Mouse (Mus musculus) erythroblast, adult 5-6 weeks (primary cell): ENCODE data around the gene Aldh4a1. TPM values are rescaled to one million over a fixed set of nuclear protein-coding genes. Genes with fewer than 3 reads are reported as not detected.

ENCODE experiments used
- ATAC-seq: replicated peaks from 2 replicates; pipeline ENCODE4 v1.8.0; 2016; ENCODE audit warnings: moderate number of reproducible peaks, mild to moderate bottlenecking, moderate TSS enrichment, inconsistent platforms; ENCODE audit not compliant: poor library complexity, low FRiP score, severe bottlenecking
- total RNA-seq, 2 experiments: library from RNA; stranded (forward) in 1 of 2; stranded (reverse) in 1 of 2; fragments of 150-400 nt in 1 of 2; fragments of 200-764, 138-1000 nt in 1 of 2; gene quantifications; 2 replicates each; pipeline versions ENCODE4 v1.2.3 to v1.2.4; 2015 to 2017; ENCODE audit warnings: low replicate concordance in 2 of 2

The Aldh4a1 gene
- total RNA-seq (2015; ENCODE audit: low replicate concordance), result 1.3 TPM in 2 replicates
- total RNA-seq (2017; ENCODE audit: low replicate concordance), result 2.0 and 3.8 TPM in 2 replicates

DNA sequence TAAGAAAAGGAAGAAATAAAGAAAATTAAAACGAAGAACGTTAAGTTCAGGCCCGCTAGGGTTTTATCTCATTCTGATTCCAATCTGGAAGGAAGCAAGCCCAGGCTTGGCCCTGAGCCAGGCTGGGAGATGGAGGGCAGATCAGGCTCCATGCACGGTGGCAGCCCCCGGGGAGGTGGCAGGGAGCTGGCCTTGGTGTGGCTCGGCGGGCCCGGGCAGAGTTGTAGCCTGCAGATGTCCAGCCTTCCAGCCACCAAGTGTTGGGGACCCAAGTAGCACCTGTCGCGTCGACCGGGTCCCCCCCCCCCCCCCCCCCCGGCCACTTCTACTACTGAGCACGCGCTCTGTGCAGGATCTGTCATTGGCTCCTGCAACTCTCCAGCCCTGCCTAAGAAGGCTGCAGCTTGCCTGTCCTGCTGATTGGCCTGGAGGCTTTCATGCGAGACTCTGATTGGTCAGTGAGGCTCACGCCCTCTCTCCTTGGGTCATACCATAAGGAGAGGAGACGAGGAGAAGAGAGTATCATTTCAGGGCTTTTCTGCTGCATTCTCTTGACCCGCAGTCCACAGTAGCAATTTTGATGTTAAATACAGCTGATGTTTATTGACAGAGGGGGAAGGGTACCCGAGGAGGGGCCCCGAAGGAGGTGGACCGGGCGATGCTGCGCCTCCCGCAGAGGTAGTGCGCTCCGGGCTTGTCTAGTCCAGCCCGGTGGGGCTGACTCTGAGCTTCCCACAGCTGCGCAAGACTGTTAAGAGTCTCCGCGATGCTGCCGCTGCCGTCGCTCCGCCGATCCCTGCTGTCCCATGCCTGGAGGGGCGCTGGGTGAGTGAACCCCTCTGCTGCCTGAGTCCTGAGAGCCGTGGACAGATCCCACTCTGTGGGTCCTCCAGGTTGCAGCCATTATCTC, at the start of gene Aldh4a1:
Aldh4a1 (plus strand) TSS at position 494 of the 910 bp plus-strand sequence.
- peak; percentile 99 for ATAC-seq

DNA sequence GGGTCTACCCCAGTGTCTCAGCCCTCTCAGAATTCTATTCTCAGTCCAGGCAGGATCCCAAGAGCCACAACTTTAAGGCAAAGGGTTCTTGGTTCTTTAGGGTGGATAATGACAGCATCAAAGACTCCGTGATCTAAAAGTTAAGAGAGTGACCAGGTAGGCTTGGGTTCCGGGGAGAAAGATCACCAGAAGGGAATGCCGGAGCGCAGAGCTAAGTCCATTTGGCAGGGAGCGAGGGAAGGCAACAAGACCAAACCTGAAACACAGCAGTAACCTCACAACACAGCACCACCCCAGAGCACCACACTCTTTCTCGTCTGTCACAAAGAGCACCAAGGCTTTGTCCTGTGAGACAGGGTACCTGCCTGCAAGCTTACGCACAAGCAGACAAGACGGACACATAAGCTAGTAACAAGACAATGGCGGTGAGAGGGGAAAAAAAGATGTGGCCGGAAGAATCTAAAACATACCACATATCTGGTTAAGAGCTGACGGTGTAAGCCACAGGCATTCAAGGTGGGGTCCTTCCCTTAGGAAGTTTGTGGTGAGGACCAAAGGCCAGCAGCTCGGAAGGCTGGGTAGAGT, 49.6 kb upstream of the Aldh4a1 start:
- ATAC-seq, result no peak

DNA sequence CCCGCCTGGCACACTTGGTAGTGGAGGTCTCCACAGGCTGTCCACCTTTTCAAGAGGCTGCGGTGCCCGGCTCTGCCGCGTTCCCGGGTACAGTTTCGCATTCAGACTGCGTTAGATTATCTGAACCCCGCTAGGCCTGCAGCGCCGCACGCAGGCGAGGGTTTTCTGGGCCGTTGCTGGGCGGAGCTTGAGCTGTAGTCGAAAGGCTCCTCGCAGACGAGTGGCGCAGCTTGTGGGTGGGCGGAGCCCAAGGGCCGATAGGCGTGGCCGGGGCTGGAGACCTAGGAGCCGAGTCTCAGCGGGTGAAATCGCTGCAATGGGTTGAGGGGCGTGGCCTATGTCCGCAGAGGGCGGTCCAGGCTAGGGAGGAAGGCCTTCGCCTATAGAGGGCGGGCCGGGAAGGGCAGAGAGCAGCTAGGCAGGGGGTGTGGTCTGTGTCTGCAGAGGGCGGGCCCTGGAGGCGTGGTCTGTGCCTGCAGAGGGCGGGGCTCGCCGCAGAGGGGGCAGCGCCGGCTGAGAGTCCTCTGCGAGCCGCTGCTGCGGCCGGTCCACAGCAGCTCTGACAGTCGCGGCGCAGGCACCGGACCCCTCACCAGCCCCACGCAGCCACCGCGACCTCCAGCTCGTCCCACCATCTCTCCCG, 48.4 kb upstream of the Aldh4a1 start:
- ATAC-seq, result peak; percentile 87

DNA sequence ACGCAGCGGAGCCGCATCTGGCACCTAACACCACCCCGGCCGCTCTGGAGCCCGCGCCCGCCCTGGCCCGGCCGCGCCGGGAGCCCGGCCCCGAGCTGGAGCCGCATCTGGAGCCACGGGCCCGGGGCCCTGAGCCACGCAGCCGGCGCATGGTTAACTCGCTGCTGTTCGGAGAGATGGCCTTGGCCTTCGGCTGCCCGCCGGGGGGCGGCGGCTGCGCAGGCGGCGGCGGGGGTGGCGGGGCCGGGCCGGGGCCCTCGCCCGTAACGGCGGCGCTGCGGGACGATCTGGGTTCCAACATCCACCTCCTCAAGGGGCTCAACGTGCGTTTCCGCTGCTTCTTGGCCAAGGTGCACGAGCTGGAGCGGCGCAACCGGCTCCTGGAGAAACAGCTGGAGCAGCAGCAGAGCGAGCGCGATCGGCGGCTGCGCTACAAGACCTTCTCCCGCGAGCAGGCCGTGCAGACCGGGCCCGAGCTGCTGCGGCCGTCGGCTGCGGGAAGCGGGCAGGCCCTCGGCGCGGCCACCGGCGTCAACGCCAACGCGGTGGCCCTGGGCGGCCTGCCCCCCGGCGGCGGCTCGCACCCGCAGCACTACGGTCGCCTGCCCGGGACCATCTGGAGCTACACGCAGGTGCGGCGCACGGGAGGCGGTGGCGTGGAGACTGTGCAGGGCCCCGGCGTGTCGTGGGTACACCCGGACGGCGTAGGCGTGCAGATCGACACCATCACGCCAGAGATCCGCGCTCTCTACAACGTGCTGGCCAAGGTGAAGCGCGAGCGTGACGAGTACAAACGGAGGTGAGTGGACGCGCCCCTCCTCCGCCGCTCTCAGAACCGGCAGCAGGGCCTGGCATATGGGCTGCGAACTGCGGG, 47.6 kb upstream of the Aldh4a1 start:
- no peak for ATAC-seq

DNA sequence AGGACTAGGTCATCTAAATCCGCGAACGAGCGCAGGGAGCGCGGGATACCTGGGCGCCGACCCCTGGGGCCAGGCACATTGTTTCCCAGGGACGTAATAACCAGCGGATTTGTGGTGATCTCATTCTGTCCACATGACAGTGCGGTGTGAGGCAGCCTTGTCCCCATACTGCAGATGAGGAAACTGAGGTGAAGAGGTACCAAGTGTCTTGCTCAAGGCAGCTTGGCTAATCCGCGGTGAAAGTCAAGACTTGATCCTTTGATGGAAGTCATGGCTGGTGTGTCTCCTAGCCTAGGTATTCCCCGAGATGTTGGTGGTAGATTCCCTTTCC, 47.0 kb upstream of the Aldh4a1 start:
- ATAC-seq, result no peak

DNA sequence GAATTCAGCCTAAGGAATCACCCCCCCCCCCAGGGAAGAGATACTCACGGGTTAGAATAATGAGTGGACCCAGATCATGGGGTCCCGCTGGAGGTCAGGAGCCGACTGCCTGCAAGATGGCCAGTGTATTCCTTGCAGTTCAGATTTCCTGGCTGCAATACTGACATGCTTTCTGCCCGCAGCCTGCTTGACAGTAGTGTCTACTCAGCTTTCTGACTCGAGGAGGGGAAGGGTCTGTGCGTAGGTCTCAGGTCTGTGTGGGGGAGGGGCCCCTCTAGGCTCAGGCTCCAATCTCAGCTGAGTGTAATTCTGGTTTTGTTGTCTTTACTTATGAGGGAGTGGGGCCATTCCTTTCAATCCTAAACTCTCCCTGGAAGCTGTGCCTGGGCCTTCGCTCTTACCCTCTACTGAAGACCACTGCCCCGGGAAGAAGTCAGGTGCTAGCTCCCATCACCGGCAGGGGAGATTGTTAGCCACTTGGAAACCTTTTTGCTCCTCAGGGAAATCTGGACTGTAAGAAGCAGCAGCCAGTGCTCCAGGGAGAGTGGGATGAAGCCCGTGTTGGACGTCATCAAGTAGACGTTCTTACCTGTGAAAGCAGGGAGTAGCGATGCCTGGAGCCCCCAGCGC, 46.3 kb upstream of the Aldh4a1 start:
- ATAC-seq, result no peak

DNA sequence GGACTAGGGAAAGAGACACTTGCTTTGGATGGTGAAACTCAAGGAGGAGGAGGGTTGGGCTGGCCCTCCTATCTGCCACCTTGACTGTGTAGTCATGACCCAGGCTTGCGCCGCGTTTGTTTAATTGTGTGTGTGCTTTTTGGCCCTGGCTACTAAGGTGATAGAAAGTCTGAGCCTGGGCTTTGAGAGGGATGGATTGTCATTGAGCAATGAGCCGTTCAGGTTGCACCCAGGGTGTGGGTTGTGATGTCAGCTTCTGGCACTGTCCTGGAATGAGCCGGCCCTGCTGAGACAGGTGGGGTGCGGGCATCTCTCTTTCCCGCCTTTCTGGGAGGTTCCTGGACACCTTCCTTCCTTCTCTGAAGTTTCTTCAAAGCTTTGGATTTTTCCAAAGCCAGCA, 45.7 kb upstream of the Aldh4a1 start:
- ATAC-seq, result no peak

DNA sequence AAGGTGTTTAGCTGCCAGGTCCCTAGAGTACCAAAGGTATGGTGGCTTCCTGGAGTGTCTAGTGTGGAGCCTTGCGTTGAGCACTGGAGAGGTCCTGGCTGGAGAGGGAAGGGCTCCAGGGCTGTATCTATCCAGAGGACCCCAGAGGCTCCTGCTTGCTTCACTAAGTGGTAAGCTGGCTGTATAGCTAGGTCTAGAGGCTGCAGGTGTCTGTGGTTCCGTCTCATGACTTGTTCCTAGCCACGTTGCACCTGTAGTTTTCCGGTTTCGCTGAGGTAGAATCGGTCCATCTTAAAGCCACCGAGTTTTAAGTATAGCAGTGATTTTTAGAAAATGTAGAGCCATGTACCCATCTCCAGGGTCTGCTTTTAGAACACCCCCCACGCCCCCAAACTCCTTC, 44.3 kb upstream of the Aldh4a1 start:
- ATAC-seq, result no peak

DNA sequence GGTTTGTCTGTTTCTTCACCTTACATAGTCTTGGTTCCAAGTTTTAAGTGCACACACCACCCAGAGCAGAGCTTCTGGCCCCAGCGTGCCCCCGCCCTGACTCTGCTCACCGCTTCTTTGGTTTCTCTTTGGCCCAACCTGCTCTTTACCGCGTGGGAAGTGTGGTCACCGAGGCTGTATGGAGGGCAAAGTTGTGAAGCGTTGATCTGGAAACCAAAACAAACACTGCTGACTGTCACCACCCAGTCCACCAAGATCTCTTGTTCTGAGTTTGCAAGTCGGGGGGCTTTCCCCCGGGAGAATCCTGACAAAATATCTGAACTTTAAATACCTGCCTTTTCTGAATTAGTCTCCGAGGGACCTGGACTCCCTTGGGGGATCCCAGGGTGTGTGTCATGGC, 43.7 kb upstream of the Aldh4a1 start:
- ATAC-seq, result no peak

DNA sequence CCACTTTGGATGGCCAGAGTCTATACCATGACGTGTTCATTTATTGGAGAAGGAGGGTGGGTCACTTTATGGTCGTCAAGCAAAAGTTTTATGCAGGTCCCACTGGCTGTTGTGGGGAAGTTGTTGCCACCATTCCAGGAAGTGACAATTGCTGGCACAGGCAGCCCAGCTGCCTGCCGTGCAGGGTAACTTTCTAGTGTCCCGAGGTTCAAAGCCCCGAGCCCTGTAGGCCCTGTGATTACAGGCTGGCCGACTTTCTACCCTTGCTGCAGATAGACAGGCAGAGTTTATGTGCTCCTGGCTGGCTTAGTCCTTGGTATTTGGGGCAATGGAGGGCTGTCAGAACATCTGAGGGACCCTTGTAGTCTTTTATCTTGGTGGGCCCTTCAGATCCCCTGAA, 43.2 kb upstream of the Aldh4a1 start:
- ATAC-seq, result no peak

DNA sequence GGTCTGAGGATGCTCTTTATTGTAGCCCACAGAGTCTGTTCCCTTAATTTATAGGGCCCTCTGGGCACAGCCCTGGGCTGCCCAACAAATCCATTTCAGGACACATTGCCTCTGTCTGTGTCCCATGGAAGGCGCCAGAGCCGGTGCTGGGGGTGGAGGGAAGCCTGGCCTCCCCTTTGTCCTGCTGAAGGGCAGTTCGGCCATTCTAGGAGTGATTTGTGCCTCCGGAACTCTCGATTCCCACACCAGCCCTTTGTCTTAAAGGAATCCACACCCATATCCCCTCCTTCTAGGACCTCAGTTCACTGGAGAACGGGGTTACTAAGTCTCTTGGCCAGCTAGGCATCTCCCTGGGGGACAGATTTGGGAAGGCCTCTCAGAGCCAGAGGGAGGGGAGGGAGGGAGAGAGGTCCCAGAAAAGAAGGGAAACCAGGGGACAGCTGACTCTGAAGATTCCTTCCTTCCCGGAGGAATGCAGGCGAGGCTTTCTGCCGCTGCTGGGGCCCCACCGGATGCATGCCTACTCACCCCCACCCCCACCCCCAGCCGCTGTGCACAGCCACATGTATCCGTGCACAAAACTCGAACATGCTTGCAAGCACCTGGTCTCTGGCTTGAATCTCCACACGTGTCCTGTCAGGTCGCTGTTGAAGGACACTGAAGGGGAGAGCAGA, 41.9 kb upstream of the Aldh4a1 start:
- ATAC-seq, result no peak

DNA sequence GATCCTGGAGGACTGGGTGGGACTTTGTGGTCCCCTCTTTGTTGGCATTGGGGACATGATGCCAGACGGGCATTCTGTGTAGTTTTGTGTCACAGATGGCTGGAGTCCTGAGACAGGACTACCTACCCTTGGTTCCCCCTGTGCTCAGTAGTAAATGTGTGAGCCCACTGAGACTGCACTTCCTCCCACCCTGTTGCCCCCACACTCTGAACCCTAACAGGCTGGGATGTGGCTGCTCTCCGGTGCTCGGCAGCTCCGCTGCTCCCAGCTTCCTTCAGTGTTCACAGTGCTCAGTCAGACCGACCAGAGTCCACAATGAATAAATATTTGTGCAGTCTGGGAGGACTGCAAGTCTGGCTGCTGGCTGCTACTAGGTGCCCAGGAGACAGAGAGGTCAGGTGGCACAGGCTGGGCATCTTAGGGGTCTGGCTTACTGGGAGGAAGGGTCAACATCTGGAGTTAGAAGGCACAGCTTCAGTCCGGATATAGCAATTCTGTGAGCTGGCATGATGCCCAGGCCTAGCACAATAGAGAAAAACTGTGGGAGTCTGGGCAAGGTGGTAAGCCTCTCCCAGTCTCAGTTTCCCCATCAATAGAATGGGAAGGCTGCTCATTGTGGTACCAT, 41.1 kb upstream of the Aldh4a1 start:
- no peak for ATAC-seq

DNA sequence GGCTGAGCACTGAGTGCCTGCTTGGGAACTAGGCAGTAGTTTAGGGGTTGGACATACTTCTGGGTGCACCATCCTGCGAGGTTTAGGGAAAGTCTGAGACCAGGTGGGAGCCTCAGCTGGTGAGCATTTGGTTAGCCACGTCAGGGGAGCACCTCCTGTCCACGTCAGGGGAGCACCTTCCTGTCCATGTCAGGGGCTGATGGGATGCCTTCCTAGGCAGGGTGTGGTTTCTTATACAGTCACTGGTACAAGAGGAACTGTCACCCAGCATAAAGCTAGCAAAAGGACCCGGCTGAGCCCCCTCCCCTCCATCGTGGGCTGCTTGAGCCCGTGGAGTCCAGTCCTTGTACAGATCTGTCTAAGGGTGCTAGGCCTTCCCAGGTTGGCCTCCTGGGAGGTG, 40.3 kb upstream of the Aldh4a1 start:
- ATAC-seq, result no peak

DNA sequence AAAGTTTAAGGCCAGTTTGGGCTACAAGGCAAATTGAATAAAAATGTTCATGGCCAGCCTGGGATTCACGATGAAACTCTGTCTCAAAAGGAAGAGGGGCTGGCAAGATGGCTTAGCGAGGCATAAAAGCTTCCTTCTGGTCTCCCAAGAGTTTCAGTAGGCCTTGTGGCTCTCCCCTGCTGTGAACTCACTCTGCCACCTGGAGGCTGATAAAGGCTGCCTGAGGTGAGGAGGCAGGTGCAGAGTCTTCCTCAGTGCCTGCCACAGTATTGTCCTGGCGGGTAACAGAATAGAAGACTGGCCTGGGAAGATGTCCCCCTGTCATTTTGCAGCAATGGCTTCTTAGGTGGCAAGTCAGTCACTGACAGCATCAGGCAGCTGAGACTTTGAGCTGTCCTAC, 39.8 kb upstream of the Aldh4a1 start:
- no peak for ATAC-seq

DNA sequence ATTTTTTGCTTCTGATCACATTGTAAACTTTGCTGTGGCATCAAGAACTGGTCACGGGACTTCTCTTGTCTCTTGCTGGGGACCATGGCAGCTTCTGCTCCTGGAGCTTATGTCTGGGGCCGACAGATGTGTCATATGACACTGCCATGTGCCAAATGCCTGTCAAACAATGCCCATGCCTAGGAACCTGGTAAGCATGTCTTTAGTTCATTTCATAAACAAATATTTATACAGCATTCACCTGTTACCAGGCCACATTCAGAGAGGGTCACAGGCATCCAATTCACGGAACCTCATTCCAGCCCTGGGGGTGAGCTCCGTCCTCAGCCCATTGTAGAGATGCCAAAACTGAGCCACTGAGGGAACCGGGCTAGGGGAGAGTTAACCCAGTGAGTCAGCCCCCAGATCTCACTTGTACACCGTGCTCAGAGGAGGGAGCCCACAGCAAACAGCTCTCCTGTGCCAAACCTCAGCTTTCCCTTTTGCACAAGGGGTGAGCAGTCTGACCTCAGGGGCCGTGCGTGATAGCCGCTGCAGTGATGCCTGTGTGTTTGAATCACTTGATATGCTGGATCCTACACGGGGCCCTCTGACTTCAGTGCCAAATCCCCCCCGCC, 38.9 kb upstream of the Aldh4a1 start:
- no peak for ATAC-seq

DNA sequence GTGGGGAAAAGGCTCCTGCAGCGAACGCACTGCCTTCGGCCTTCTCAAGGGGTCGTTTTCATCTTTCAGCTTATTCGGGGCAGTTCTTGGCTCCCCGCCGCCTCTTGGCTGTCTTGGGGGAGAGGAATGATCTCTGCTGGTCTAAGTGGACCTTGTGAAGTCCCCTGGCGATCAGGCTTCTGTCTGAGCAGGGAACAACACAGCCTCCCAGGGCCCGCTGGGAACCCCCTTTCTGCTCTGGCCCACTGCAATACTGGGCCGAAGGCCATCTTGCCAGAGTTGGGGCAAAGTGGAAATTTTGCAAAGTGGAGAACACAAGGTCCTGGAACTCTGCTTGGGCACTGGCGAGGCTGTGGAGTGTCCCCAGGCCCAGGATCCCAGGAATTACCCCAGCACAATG, 38.0 kb upstream of the Aldh4a1 start:
- no peak for ATAC-seq

DNA sequence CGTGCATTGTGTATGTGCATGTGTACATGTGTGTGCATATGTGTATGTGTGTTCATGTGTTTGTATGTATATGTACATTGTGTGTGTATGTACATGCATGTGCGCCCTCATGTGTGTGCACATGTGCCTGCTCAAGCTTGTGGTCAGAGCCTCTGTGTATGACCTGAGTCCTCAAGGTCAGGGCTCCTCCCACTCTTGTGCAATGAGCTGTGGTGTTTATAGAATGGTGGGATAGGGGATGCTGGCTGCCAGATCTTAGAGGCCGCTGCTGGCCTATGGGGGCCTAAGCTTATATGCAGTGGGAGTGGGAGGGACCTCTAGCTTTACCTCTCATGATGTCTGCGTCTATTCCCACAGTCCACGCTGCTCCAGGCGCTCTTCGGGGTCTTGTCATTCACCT, 37.0 kb upstream of the Aldh4a1 start:
- no peak for ATAC-seq

DNA sequence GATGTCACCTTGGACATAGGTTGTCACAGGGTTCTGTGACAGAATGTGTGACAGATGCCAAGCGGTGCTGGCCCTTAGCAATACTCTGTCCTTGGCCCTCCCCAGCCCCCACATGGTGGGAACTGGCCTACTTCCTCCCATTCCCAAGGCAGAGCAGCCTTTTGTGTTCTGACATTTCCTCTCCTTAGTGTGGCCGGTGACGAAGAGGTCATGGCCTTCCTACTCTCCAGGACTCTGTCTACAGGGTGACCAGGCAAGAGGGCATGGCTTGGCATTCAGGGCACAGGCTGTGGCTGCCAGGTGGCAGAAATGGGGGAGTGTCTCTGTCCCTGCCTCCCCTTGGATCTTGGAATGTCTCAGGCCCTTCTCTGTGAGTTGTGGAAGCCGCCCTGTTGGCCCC, 35.3 kb upstream of the Aldh4a1 start:
- ATAC-seq, result no peak
